Mouse (Mus musculus) kidney, embryonic 15.5 days (tissue): ENCODE results near the gene Gli2. TPM values are rescaled to one million over a fixed set of nuclear protein-coding genes. Genes with fewer than 3 reads are reported as not detected.

Source experiments
- ATAC-seq: fragments of 200-750 bp; cut with Nextera tagmentation; replicated peaks from 2 replicates; pipeline ENCODE4 v1.8.0; 2017; ENCODE audit warnings: moderate TSS enrichment; ENCODE audit not compliant: low FRiP score
- H3K27ac ChIP-seq: fragments of 300-500 bp; sonication (generic); 2 replicates; pipeline ENCODE4 v1.5.1; 2015; ENCODE audit warnings: mild to moderate bottlenecking, inconsistent platforms
- H3K27me3 ChIP-seq: fragments of 300-500 bp; sonication (generic); 2 replicates; pipeline ENCODE4 v1.6.1; 2015; ENCODE audit warnings: inconsistent platforms
- H3K36me3 ChIP-seq: fragments of 300-500 bp; sonication (generic); 2 replicates; pipeline ENCODE4 v1.6.1; 2015; ENCODE audit warnings: inconsistent platforms
- H3K4me1 ChIP-seq: fragments of 300-500 bp; sonication (generic); 2 replicates; pipeline ENCODE4 v1.6.1; 2015; ENCODE audit warnings: inconsistent platforms
- H3K4me2 ChIP-seq: fragments of 300-500 bp; sonication (generic); 2 replicates; pipeline ENCODE4 v1.6.1; 2015; ENCODE audit warnings: moderate library complexity, mild to moderate bottlenecking, inconsistent platforms
- H3K4me3 ChIP-seq: fragments of 300-500 bp; sonication (generic); replicated peaks from 2 replicates; pipeline ENCODE4 v1.5.1; 2015; ENCODE audit warnings: mild to moderate bottlenecking, inconsistent platforms
- H3K9ac ChIP-seq: fragments of 300-500 bp; sonication (generic); 2 replicates; pipeline ENCODE4 v1.6.1; 2015; ENCODE audit warnings: mild to moderate bottlenecking, inconsistent platforms
- H3K9me3 ChIP-seq: fragments of 300-500 bp; sonication (generic); replicated peaks from 2 replicates; pipeline ENCODE4 v1.6.1; 2016; ENCODE audit warnings: inconsistent platforms
- WGBS: fragments of 180-500 bp; shearing (Covaris S2); methylation state at CpG from one replicate; pipeline ENCODE4 v1.1.7; 2015; ENCODE audit warnings: mixed read lengths; 5-methylcytosine and 5-hydroxymethylcytosine counted together
- polyA plus RNA-seq: library from polyadenylated mRNA; unstranded; fragments of >200 nt; fragmentation: Nextera tagmentation; extraction: Ambion mirVana; gene quantifications from 2 replicates; pipeline ENCODE4 v1.2.1, GENCODE M21; 2015

Gene Gli2
- polyA plus RNA-seq, 1 experiment from 2014 or later, result 6.5 TPM

- Histone ChIP-seq H3K36me3 (no peaks in the 10 kb centered on the region), H3K4me2 (no peak overlapping the region), H3K4me1 (peaks cover 34% of the 10 kb centered on the region), H3K27me3 (0 out of 2 replicates have a peak, but pooled peaks cover 8% of the 10 kb centered on the region), H3K9me3 (no peaks in the 10 kb centered on the region), H3K4me3 (no peak overlapping the region), H3K9ac (no peak overlapping the region), H3K27ac (no peak overlapping the region)
- peak; percentile 74 for ATAC-seq
- 23% methylated on average over 6 of the region's 6 CpGs for WGBS
These were observed 175.1 kb downstream of the Gli2 start for GRCm38 (mm10) chr1:118878291-118878690.

DNA sequence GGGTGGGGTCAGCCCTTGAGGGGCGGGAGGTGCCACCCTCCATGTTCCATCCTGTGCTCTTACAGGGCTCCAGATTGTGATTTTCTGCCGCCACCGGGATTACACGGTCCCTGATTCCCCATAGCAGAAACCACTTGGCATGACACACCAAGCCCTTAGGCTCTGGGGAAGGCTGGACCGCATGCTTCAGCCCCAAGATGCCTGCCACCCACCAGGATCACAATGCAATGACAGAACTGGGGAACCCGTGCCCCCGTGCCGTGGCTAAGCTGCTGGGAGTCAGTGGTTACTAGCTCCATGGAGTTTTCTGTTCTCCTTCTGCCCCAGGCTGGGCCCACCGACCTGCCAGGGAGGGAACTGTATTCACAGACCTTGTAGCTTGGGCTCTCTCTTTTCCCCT lies 178.2 kb downstream of the Gli2 start:
- Histone ChIP-seq H3K4me2 (no peak overlapping the region), H3K36me3 (no peaks in the 10 kb centered on the region), H3K27ac (no peak overlapping the region), H3K27me3 (0 out of 2 replicates have a peak, but pooled peaks cover 7% of the 10 kb centered on the region), H3K4me3 (no peak overlapping the region), H3K4me1 (peaks cover 26% of the 10 kb centered on the region), H3K9me3 (no peaks in the 10 kb centered on the region), H3K9ac (no peak overlapping the region)
- ATAC-seq, result no peak
- 82% methylated on average over 9 of the region's 9 CpGs for WGBS

GRCm38 (mm10) chr1:118873559-118873958 lies 179.9 kb downstream of the Gli2 start:
- Histone ChIP-seq H3K9ac (no peak overlapping the region), H3K4me3 (no peak overlapping the region), H3K27me3 (0 out of 2 replicates have a peak, but pooled peaks cover 7% of the 10 kb centered on the region), H3K4me2 (no peak overlapping the region), H3K27ac (no peak overlapping the region), H3K36me3 (no peaks in the 10 kb centered on the region), H3K9me3 (no peaks in the 10 kb centered on the region), H3K4me1 (peaks cover 10% of the 10 kb centered on the region)
- ATAC-seq, result no peak
- WGBS, result 65% methylated on average over 7 of the region's 7 CpGs

- H3K4me3 ChIP-seq, result no peak overlapping the region
- no peak overlapping the region for H3K4me2 ChIP-seq
- no peaks in the 10 kb centered on the region for H3K9me3 ChIP-seq
- 60% methylated on average over 9 of the region's 9 CpGs for whole genome bisulfite sequencing
- H3K36me3 ChIP-seq, result peaks cover 18% of the 10 kb centered on the region
- H3K4me1 ChIP-seq, result no peaks in the 10 kb centered on the region
- H3K27me3 ChIP-seq, result 0 out of 2 replicates have a peak, but pooled peaks cover 4% of the 10 kb centered on the region
- no peak for ATAC-seq
- no peak overlapping the region for H3K9ac ChIP-seq
- H3K27ac ChIP-seq, result no peak overlapping the region
These were observed 188.7 kb downstream of the Gli2 start for GRCm38 (mm10) chr1:118864735-118865134.

GRCm38 (mm10) chr1:118864031-118864430 lies 189.4 kb downstream of the Gli2 start:
- Histone ChIP-seq H3K4me2 (no peak overlapping the region), H3K27ac (no peak overlapping the region), H3K36me3 (peaks cover 18% of the 10 kb centered on the region), H3K9me3 (no peaks in the 10 kb centered on the region), H3K27me3 (0 out of 2 replicates have a peak, but pooled peaks cover 4% of the 10 kb centered on the region), H3K9ac (no peak overlapping the region), H3K4me1 (no peaks in the 10 kb centered on the region), H3K4me3 (no peak overlapping the region)
- WGBS, result 57% methylated on average over 5 of the region's 5 CpGs
- ATAC-seq, result no peak

DNA sequence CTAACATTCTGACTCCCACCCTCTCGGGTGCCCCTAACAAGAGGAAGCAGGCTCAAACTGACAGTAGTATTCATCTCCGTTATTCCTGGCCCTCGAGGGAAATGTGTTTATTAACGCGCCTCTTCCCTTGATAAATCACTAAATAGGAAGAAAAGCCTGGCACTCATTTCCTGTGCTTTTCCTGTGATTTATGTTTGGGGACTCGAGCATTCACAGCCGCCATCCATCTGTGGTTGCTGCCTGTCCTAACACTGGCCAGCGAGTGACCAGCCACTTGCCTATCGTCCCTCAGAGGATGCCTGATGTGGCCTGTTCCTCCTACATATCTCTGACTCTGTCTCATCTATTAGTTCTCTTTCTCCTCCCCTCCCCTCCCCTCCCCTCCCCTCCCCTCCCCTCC lies 195.3 kb downstream of the Gli2 start:
- no peak overlapping the region for H3K27ac ChIP-seq
- WGBS, result 16% methylated on average over 9 of the region's 9 CpGs
- H3K9me3 ChIP-seq, result no peaks in the 10 kb centered on the region
- H3K4me1 ChIP-seq, result 0 out of 2 replicates have a peak, but pooled peaks cover 6% of the 10 kb centered on the region
- H3K36me3 ChIP-seq, result peaks cover 23% of the 10 kb centered on the region; the same call in 1 of the 2 replicates
- H3K27me3 ChIP-seq, result no peaks in the 10 kb centered on the region
- no peak overlapping the region for H3K4me3 ChIP-seq
- peak; percentile 69 for ATAC-seq
- H3K4me2 ChIP-seq, result no peak overlapping the region
- H3K9ac ChIP-seq, result no peak overlapping the region

GRCm38 (mm10) chr1:118830658-118831057 lies 222.8 kb downstream of the Gli2 start:
- no peak overlapping the region for H3K4me2 ChIP-seq
- H3K27ac ChIP-seq, result no peak overlapping the region
- ATAC-seq, result no peak
- H3K36me3 ChIP-seq, result peaks cover 16% of the 10 kb centered on the region
- H3K9me3 ChIP-seq, result no peaks in the 10 kb centered on the region
- no peak overlapping the region for H3K9ac ChIP-seq
- H3K27me3 ChIP-seq, result peaks cover 15% of the 10 kb centered on the region; the same call in 1 of the 2 replicates
- H3K4me1 ChIP-seq, result peaks cover 6% of the 10 kb centered on the region
- WGBS, result 77% methylated on average over 5 of the region's 5 CpGs
- no peak overlapping the region for H3K4me3 ChIP-seq

- H3K4me1 ChIP-seq, result peaks cover 13% of the 10 kb centered on the region
- WGBS, result 82% methylated on average over 11 of the region's 11 CpGs
- H3K27ac ChIP-seq, result no peak overlapping the region
- H3K36me3 ChIP-seq, result no peaks in the 10 kb centered on the region
- no peak for ATAC-seq
- H3K9me3 ChIP-seq, result no peaks in the 10 kb centered on the region
- H3K4me3 ChIP-seq, result no peak overlapping the region
- no peak overlapping the region for H3K9ac ChIP-seq
- H3K27me3 ChIP-seq, result peaks cover 25% of the 10 kb centered on the region
- H3K4me2 ChIP-seq, result no peak overlapping the region
These were observed 226.8 kb downstream of the Gli2 start for GRCm38 (mm10) chr1:118826614-118827013.

GRCm38 (mm10) chr1:118825467-118826219 lies 227.8 kb downstream of the Gli2 start:
- peak; percentile 61; the same call in 1 of the 2 replicates for ATAC-seq
- H3K27me3 ChIP-seq, result peaks cover 25% of the 10 kb centered on the region
- peak overlapping the region; percentile 48 for H3K4me2 ChIP-seq

DNA sequence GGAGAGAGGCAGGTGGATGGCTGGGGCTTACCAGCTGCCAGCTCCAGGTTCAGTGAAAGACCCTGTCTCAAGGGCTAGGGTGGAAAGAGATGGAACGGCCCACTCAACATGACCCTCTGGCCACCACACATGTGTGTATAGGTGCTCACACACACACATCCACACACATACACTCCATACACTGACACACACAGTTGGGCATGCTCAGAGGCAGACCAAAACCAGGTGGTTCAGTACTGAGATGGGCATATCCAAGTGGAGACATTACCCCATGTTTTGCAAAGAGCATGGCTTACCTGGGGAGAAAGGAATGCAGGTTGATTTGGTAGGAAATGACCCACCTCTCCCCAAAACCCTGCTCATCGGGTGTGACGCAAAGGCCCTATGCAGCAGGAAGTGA lies 228.4 kb downstream of the Gli2 start:
- no peak overlapping the region for H3K27ac ChIP-seq
- peak overlapping the region; percentile 48; the same call in 1 of the 2 replicates for H3K4me2 ChIP-seq
- H3K9ac ChIP-seq, result no peak overlapping the region
- WGBS, result 44% methylated on average over 3 of the region's 3 CpGs
- ATAC-seq, result peak; percentile 44; the same call in 1 of the 2 replicates
- H3K4me1 ChIP-seq, result peaks cover 13% of the 10 kb centered on the region
- no peak overlapping the region for H3K4me3 ChIP-seq
- peaks cover 25% of the 10 kb centered on the region for H3K27me3 ChIP-seq
- no peaks in the 10 kb centered on the region for H3K9me3 ChIP-seq
- H3K36me3 ChIP-seq, result no peaks in the 10 kb centered on the region

More at GRCm38 (mm10) chr1:118825467-118826219, 227.8 kb downstream of the Gli2 start:
- Histone ChIP-seq H3K36me3 (no peaks in the 10 kb centered on the region), H3K9ac (no peak overlapping the region), H3K9me3 (no peaks in the 10 kb centered on the region), H3K4me3 (0 out of 2 replicates have a peak overlapping the region, but pooled peaks have one; percentile 7), H3K4me1 (peaks cover 13% of the 10 kb centered on the region), H3K27ac (no peak overlapping the region)
- WGBS, result 14% methylated on average over 31 of the region's 31 CpGs

- H3K4me2 ChIP-seq, result no peak overlapping the region
- no peak overlapping the region for H3K9ac ChIP-seq
- peaks cover 25% of the 10 kb centered on the region for H3K27me3 ChIP-seq
- no peak for ATAC-seq
- 95% methylated on average over 2 of the region's 2 CpGs for WGBS
- peaks cover 13% of the 10 kb centered on the region for H3K4me1 ChIP-seq
- no peak overlapping the region for H3K4me3 ChIP-seq
- H3K27ac ChIP-seq, result no peak overlapping the region
- H3K36me3 ChIP-seq, result no peaks in the 10 kb centered on the region
- H3K9me3 ChIP-seq, result no peaks in the 10 kb centered on the region
These were observed 231.2 kb downstream of the Gli2 start for GRCm38 (mm10) chr1:118822258-118822657.

- 95% methylated on average over 2 of the region's 2 CpGs for WGBS
These were observed 238.4 kb downstream of the Gli2 start for GRCm38 (mm10) chr1:118815015-118815414.

More at GRCm38 (mm10) chr1:118815015-118815414, 238.4 kb downstream of the Gli2 start:
- Histone ChIP-seq H3K9ac (no peak overlapping the region), H3K4me1 (no peaks in the 10 kb centered on the region), H3K4me3 (no peak overlapping the region), H3K27ac (no peak overlapping the region), H3K27me3 (no peaks in the 10 kb centered on the region), H3K9me3 (no peaks in the 10 kb centered on the region), H3K36me3 (no peaks in the 10 kb centered on the region), H3K4me2 (no peak overlapping the region)
- no peak for ATAC-seq
